Mouse (Mus musculus): ENCODE data around the gene Prss22. TPM values are rescaled to one million over a fixed set of nuclear protein-coding genes. Genes with fewer than 3 reads are reported as not detected.

The Prss22 gene
- polyA plus RNA-seq, 1 experiment: 0.06 TPM

DNA sequence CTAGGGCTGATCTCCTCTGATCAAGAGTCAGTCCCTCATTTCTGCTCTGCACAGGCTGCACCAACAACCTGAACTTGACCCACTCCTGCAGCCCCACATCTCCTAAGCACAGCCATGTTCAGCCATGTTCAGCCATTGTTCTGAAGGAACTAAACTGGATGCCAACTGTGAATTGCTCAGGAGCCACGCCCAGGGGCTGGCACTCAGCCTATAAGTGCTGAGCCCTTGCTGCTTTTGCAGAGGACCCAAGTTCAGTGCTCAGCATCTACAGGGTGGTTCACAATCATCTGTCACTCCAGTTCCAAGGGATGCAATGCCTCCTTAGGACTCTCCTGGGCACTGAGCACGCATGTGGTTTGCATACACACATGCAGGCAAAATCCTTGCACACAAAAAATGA lies 15.0 kb upstream of the Prss22 start:
- Histone ChIP-seq H3K27ac (ENCODE audit: insufficient read depth, low read length) (no peak overlapping the region), H3K4me3 (ENCODE audit: extremely low read depth, insufficient read depth, insufficient read length) (no peak overlapping the region), H3K4me1 (ENCODE audit: control insufficient read depth, insufficient read depth, insufficient read length) (no peaks in the 10 kb centered on the region), H3K27me3 (ENCODE audit: control insufficient read depth, insufficient read depth, low read length) (no peaks in the 10 kb centered on the region), H3K36me3 (ENCODE audit: control insufficient read depth, insufficient read depth, low read length) (no peaks in the 10 kb centered on the region)
- TF ChIP-seq POLR2A (IDR thresholded peaks at IDR 0.05; ENCODE audit: low read depth, low read length) (no peak), CTCF (IDR thresholded peaks at IDR 0.05; ENCODE audit: extremely low read depth, insufficient read depth, insufficient read length, insufficient replicate concordance) (no peak)
- no peak for DNase-seq (ENCODE audit: low read depth in 1 of 2, low spot score in 2 of 2)
- WGBS: 81% methylated on average over 2 of the region's 2 CpGs

DNA sequence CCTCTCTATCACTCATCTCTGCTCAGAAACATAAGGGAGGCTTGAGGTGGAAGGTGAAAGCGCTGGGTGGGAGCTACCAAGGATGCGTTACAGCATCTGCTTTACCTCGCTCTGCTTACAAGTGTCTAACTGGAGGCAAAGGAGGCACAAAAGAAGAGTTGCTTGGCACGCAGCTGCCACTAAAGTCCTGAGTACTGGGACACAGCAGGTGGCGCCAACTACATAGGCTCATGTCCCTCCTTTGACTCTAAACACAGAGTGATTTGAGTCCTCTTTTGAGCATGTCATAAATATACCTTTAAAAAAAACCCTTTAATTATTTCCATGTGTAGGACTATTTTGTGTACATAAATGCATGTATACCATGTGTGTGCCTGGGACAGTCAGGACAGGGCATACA lies 11.7 kb upstream of the Prss22 start:
- WGBS: 80% methylated on average over 5 of the region's 5 CpGs
- no peak for TF ChIP-seq POLR2A (IDR thresholded peaks at IDR 0.05; ENCODE audit: low read depth, low read length)
- TF ChIP-seq CTCF (IDR thresholded peaks at IDR 0.05; ENCODE audit: extremely low read depth, insufficient read depth, insufficient read length, insufficient replicate concordance): no peak
- H3K36me3 ChIP-seq (ENCODE audit: control insufficient read depth, insufficient read depth, low read length): no peaks in the 10 kb centered on the region

DNA sequence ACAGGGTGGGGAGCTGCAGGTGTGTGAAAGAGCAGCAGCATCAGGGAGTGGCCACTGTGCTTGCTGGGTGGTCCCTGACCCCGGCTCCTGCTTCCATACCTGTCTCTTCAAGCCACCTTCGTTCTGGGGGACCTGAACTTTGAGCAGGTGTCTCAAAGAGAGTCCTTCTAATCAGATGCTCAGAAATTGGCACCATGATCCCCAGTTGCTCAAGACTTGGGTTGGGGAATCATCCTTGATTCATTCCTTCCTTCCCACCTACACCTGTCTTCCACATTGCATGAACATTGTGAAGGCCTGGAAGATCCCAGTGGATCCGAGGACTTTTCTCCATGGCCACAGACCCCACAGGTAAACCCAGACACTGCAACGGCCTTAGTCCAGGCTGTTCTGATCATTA lies 10.2 kb upstream of the Prss22 start:
- no peak overlapping the region; the same call in 1 of the 2 replicates for H3K27ac ChIP-seq (ENCODE audit: insufficient read depth, low read length)
- H3K27me3 ChIP-seq (ENCODE audit: control insufficient read depth, insufficient read depth, low read length): no peaks in the 10 kb centered on the region
- H3K4me1 ChIP-seq (ENCODE audit: control insufficient read depth, insufficient read depth, insufficient read length): peaks cover 4% of the 10 kb centered on the region; the same call in 1 of the 2 replicates
- no peak overlapping the region for H3K4me3 ChIP-seq (ENCODE audit: extremely low read depth, insufficient read depth, insufficient read length)
- 81% methylated on average over 4 of the region's 4 CpGs for WGBS
- H3K36me3 ChIP-seq (ENCODE audit: control insufficient read depth, insufficient read depth, low read length): no peaks in the 10 kb centered on the region
- no peak for TF ChIP-seq POLR2A (IDR thresholded peaks at IDR 0.05; ENCODE audit: low read depth, low read length)
- TF ChIP-seq CTCF (IDR thresholded peaks at IDR 0.05; ENCODE audit: extremely low read depth, insufficient read depth, insufficient read length, insufficient replicate concordance): no peak
- DNase-seq (ENCODE audit: low read depth in 1 of 2, low spot score in 2 of 2): no peak

More for the DNA sequence above, 11.7 kb upstream of the Prss22 start:
- Histone ChIP-seq H3K4me1 (ENCODE audit: control insufficient read depth, insufficient read depth, insufficient read length) (peaks cover 4% of the 10 kb centered on the region; the same call in 1 of the 2 replicates), H3K27me3 (ENCODE audit: control insufficient read depth, insufficient read depth, low read length) (no peaks in the 10 kb centered on the region), H3K27ac (ENCODE audit: insufficient read depth, low read length) (no peak overlapping the region), H3K4me3 (ENCODE audit: extremely low read depth, insufficient read depth, insufficient read length) (no peak overlapping the region)
- no peak for DNase-seq (ENCODE audit: low read depth in 1 of 2, low spot score in 2 of 2)

DNA sequence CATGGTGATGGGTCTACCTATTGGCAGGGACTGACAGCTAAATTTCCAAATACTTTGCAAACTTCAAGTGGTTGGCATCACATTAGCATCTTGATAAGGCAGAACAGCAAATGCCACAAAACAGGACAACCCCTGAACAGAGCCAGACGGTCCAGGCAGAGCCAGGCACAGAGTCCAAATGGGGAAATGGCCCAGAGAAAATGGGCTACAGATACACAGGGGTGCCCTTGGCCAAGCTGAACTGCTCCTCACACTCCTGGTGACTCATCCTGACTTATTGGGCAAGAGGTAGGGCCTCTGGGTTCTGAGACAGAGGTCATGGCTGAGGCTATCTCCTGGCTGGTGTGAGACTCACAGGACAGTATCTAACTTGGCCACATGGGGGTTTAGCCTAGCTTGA lies 9.5 kb upstream of the Prss22 start:
- Histone ChIP-seq H3K36me3 (ENCODE audit: control insufficient read depth, insufficient read depth, low read length) (no peaks in the 10 kb centered on the region), H3K27me3 (ENCODE audit: control insufficient read depth, insufficient read depth, low read length) (no peaks in the 10 kb centered on the region), H3K27ac (ENCODE audit: insufficient read depth, low read length) (peak overlapping the region; percentile 61), H3K4me3 (ENCODE audit: extremely low read depth, insufficient read depth, insufficient read length) (no peak overlapping the region), H3K4me1 (ENCODE audit: control insufficient read depth, insufficient read depth, insufficient read length) (peaks cover 4% of the 10 kb centered on the region; the same call in 1 of the 2 replicates)
- no peak for TF ChIP-seq POLR2A (IDR thresholded peaks at IDR 0.05; ENCODE audit: low read depth, low read length)
- no peak for TF ChIP-seq CTCF (IDR thresholded peaks at IDR 0.05; ENCODE audit: extremely low read depth, insufficient read depth, insufficient read length, insufficient replicate concordance)
- no peak for DNase-seq (ENCODE audit: low read depth in 1 of 2, low spot score in 2 of 2)
- 82% methylated on average over 1 of the region's 1 CpGs for WGBS

DNA sequence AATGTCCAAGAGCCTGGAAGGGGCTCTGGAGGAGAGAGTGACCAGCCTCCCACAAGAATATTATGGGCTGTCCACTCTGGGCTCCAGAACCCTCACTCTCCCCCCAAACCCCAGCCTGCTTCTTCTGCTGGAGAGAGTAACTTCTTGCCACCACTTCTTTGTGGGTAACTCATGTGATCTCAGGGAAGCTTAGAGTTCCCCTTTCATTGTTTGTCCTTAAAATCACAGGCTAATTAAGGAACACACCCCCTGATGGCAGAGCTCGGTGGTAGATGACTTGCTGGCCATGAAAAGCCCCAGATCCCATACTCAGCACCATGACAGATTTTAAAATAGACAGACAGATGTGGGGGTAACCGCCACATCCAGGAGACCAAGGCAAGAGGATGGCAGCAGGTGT lies 9.0 kb upstream of the Prss22 start:
- no peak overlapping the region for H3K4me3 ChIP-seq (ENCODE audit: extremely low read depth, insufficient read depth, insufficient read length)
- no peak for DNase-seq (ENCODE audit: low read depth in 1 of 2, low spot score in 2 of 2)
- H3K27ac ChIP-seq (ENCODE audit: insufficient read depth, low read length): peak overlapping the region; percentile 61
- H3K36me3 ChIP-seq (ENCODE audit: control insufficient read depth, insufficient read depth, low read length): no peaks in the 10 kb centered on the region
- H3K4me1 ChIP-seq (ENCODE audit: control insufficient read depth, insufficient read depth, insufficient read length): peaks cover 4% of the 10 kb centered on the region; the same call in 1 of the 2 replicates
- H3K27me3 ChIP-seq (ENCODE audit: control insufficient read depth, insufficient read depth, low read length): no peaks in the 10 kb centered on the region
- TF ChIP-seq POLR2A (IDR thresholded peaks at IDR 0.05; ENCODE audit: low read depth, low read length) (no peak), CTCF (IDR thresholded peaks at IDR 0.05; ENCODE audit: extremely low read depth, insufficient read depth, insufficient read length, insufficient replicate concordance) (no peak)
- WGBS: 12% methylated on average over 2 of the region's 2 CpGs

DNA sequence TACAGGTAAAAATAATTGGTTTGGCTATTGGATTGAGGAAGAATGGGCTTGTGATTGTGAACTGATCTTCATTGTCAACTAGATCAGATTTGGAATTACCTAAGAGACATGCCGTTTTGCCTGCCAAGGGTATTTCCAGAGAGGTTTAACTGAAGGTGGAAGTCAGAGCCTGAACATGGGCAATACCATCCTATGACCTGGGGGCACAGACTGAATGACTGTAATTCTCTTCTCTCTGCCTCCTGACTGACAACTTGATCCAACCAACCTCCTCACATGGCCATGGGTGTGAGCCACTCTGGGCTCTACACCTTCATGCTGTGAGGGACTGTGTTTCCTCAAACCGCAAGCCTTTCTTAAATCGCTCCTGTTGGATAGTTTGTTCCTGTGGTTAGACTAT lies 7.1 kb upstream of the Prss22 start:
- Histone ChIP-seq H3K27me3 (ENCODE audit: control insufficient read depth, insufficient read depth, low read length) (no peaks in the 10 kb centered on the region), H3K36me3 (ENCODE audit: control insufficient read depth, insufficient read depth, low read length) (no peaks in the 10 kb centered on the region), H3K4me3 (ENCODE audit: extremely low read depth, insufficient read depth, insufficient read length) (no peak overlapping the region), H3K27ac (ENCODE audit: insufficient read depth, low read length) (no peak overlapping the region), H3K4me1 (ENCODE audit: control insufficient read depth, insufficient read depth, insufficient read length) (peaks cover 4% of the 10 kb centered on the region; the same call in 1 of the 2 replicates)
- no peak for DNase-seq (ENCODE audit: low read depth in 1 of 2, low spot score in 2 of 2)
- no peak for TF ChIP-seq CTCF (IDR thresholded peaks at IDR 0.05; ENCODE audit: extremely low read depth, insufficient read depth, insufficient read length, insufficient replicate concordance)
- TF ChIP-seq POLR2A (IDR thresholded peaks at IDR 0.05; ENCODE audit: low read depth, low read length): no peak
- WGBS: 91% methylated on average over 3 of the region's 3 CpGs

DNA sequence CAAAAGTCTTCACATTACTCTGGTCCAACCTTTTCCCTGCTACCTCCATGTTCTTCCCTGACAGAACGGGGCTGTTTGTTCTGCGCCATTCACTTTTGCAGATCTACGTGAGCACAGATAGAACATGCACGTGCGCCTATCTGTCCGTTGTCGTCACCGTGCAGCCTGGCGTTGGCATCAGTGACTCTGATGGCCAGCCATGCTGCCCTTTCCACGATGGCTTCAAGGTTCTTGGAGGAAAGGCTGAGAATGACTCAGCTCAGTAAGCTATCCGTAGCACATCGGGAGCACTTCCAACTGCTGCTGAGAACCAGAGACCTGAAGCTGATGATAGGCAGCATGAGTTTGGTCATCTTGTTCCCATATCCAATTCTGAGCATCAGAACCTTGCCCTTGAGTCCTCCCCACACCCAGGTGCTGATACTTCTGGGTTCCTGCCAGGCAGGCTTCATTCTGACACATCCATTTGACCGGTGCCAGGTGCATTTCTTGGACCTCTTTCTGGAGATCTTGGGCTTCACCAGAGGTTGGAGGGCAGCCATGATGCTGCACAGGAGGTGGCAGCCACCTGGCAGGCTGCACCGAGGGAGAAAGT lies 6.3 kb upstream of the Prss22 start:
- H3K27me3 ChIP-seq (ENCODE audit: control insufficient read depth, insufficient read depth, low read length): no peaks in the 10 kb centered on the region
- no peak overlapping the region for H3K4me3 ChIP-seq (ENCODE audit: extremely low read depth, insufficient read depth, insufficient read length)
- H3K4me1 ChIP-seq (ENCODE audit: control insufficient read depth, insufficient read depth, insufficient read length): peaks cover 4% of the 10 kb centered on the region; the same call in 1 of the 2 replicates
- WGBS: 91% methylated on average over 14 of the region's 14 CpGs
- DNase-seq (ENCODE audit: low read depth in 1 of 2, low spot score in 2 of 2): no peak
- TF ChIP-seq CTCF (IDR thresholded peaks at IDR 0.05; ENCODE audit: extremely low read depth, insufficient read depth, insufficient read length, insufficient replicate concordance): no peak
- TF ChIP-seq POLR2A (IDR thresholded peaks at IDR 0.05; ENCODE audit: low read depth, low read length): no peak
- H3K27ac ChIP-seq (ENCODE audit: insufficient read depth, low read length): no peak overlapping the region
- no peaks in the 10 kb centered on the region for H3K36me3 ChIP-seq (ENCODE audit: control insufficient read depth, insufficient read depth, low read length)

Measured in spleen, adult 2 months (tissue).